Mouse (Mus musculus): ENCODE data around the gene Efcab11.

Efcab11 gene

GRCm38 (mm10) chr12:99739211-99739610, 145.0 kb downstream of the Efcab11 start:
- DNase-seq = no peak

GRCm38 (mm10) chr12:99738256-99738655, 146.0 kb downstream of the Efcab11 start:
- DNase-seq = no peak

GRCm38 (mm10) chr12:99736971-99737370, 147.3 kb downstream of the Efcab11 start:
- DNase-seq = no peak

DNA sequence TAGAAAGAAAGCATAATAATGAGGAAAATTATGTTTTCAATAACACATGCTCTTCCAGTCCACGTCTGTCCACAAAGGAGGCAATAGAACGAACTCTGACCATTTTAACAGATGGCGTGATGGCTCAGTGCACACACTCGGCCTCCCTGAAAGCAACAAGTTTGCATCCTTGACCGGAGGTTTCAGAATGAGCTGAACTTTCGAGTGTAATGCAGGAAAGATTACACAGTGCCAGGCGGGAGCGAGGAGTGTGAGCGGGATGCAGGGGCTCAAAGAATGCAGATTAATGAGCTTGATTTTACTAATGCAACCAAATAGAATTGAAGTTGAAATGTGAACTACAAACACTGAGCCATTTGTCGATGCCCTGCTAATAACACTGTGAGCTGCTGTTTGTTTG, 149.1 kb downstream of the Efcab11 start:
- no peak for DNase-seq

- no peak for DNase-seq
Observed at GRCm38 (mm10) chr12:99724206-99724605, 160.0 kb downstream of the Efcab11 start.

GRCm38 (mm10) chr12:99723791-99724190, 160.4 kb downstream of the Efcab11 start:
- DNase-seq = no peak

GRCm38 (mm10) chr12:99721318-99721717, 162.9 kb downstream of the Efcab11 start:
- DNase-seq = no peak

GRCm38 (mm10) chr12:99719777-99720176, 164.5 kb downstream of the Efcab11 start:
- no peak for DNase-seq

GRCm38 (mm10) chr12:99718161-99718560, 166.1 kb downstream of the Efcab11 start:
- no peak for DNase-seq

- DNase-seq = no peak
Observed at GRCm38 (mm10) chr12:99716038-99716610, 168.1 kb downstream of the Efcab11 start.

DNA sequence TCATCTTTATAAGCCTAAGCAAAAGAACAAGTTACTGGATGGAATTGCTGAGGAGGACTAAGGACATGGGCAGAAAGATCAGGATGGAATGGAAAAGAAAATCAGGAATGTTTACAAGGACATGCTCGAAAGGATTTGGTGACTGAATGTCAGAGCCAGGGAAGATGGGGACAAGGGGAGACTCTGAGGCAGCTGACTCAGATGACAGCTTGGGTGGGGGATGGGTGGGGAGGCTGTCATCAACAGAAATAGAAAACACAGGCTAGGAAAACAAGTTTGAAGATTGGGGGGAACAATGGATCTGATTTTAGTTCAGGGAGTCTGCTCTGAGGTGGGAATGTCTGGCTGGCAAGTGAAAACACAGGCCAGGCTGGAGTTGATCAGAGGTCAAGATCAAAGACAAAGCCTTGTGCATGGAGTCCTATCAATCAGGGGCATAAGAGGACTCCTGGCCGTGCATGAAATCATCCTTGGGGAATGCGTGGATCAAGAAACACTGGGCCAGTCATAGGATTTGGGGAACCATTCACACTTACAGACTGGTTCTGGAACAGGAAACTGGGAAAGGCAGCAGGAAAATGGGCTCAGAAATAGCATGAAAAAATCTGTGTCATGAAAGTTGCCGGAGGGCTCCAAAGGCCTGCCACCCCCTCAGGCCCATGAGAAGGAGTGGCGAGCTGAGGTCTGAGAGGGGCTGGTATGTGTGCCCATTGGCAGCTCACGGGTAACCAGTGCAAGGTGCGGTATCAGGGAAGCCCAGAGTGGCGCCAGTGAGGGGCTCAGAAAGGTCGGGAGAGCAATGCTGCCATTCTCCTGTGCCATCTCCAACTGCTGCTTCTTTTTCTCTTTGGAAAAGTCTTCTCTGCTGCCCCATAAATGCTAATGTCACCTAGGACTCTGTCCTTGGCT, 168.9 kb downstream of the Efcab11 start:
- no peak for DNase-seq

DNA sequence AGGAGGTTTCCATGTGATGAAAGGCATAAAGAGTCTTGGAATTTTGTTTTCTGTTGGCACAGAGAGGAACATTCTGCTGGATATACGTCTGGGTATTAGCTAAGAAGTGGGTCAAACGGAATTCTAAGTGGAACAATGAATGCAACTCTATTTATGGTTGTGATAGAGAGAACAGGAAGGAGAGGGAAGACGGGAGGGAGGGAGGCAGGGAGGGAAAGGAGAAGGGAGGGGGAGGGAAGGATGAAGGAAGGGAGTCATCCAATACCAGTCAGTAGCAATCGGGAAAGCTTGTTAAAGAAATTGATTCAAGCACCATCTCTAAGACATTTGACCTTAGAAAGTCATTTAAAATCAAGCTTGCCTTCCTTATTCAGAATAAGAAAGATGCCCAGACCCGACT, 172.0 kb downstream of the Efcab11 start:
- DNase-seq = no peak

- DNase-seq = no peak
Observed at GRCm38 (mm10) chr12:99702248-99702647, 182.0 kb downstream of the Efcab11 start.

DNA sequence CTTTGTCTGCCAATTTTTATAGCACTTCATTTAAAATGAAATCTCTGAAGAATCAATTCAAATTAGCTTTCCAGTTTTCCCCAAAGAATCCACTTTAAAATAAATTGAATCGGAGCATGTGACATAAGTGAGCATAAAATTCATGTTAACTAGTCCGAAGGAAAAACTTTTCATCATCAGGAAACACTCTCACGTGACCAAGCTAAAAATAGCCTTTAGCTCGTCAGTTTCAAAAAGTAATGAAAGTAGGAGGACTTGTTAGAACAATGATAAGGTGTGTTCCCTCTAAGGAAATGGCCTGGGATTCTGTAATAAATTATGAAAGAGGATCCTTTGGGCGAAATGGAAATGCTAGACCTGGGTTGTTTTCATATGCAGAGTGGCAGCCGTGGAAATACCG, 183.9 kb downstream of the Efcab11 start:
- DNase-seq = no peak

DNA sequence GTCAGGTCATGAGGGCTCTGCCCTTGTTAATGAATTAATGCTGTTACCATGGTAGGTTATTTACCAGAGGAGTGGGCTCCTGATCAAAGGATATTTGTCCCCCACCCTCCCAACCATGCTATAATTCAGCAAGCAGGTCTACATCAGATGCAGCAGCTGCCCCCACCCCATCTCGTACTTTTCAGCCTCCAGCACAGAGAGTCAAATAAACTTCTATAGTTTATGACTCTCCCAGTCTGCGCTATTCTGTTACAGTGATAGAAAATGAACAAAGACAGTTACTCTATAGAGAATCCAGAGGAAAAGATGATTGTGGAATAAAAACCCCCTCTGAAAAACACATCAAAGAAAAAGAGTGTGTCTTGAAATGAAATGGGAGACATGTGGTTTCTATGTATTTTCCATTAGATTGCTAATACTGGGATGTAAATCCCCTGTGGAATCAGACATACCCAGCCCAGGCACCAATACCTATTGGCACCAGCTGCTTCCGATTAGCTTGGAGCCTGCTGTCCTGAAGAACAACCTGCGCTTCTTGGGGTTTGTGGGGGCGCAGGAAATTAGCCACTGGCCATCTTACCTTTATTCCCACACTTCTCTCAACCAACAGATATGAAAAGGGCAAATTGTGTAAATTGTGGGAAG, 184.7 kb downstream of the Efcab11 start:
- no peak for DNase-seq

DNA sequence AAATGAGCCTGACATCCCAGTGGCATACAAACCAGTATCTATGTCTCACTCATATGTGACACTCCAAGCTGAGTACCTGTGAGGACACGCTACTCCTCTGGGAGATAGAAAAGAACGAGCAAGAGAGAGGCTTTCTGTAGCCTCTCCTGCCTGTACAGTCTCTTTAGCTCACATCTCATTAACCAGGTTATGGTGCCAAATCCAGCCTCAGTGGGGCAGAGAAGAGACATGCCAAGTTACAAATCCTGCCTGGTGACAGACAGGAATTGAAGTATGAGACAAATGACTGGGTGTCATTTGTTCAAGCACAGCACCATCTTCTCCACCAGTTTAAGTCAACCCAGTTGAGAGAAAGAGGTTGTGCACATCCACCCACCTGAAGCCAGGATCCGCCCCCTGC, 190.2 kb downstream of the Efcab11 start:
- DNase-seq = no peak

- DNase-seq = no peak
Observed at GRCm38 (mm10) chr12:99686418-99686992, 197.7 kb downstream of the Efcab11 start.

- DNase-seq = no peak
Observed at GRCm38 (mm10) chr12:99685451-99686100, 198.7 kb downstream of the Efcab11 start.

- no peak for DNase-seq
Observed at GRCm38 (mm10) chr12:99681681-99682080, 202.6 kb downstream of the Efcab11 start.

GRCm38 (mm10) chr12:99671866-99672191, 212.4 kb downstream of the Efcab11 start:
- no peak for DNase-seq

DNA sequence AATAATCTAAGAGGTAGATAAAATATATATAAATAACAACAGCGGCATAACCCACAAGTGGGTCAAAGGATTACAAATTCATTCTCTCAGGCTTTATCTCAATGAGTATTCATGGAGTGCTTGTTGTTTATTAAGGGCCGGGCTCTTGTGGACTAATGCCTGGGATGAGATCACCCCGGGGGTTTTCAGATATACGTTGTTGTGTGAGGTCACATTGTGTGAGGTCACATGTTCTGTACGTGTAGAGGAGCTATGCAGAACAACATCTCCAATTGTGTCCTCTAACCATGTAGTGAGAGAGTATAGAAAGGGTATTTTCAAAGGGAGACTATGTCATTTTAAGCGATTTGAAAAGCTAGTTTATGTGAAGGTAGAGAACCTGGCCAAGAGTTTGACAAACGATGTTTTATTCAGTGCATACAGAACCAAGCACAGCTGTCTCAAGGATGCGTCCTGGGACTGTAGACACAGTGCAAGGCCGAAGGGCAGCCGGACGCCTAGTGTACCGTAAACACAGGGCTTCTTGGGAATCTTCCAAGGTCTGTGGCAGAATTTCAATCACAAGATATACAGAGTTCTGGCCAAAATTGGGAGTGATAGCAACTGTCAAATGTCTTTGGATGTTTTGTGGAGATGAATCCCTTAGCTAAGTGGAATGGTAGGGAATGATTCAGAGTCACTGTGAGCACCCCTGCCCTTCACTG, 212.9 kb downstream of the Efcab11 start:
- no peak for DNase-seq

- no peak for DNase-seq
Observed at GRCm38 (mm10) chr12:99670762-99671152, 213.5 kb downstream of the Efcab11 start.

All from B cell, adult 2 months (primary cell).